Mouse (Mus musculus) heart, embryonic 11.5 days (tissue): ENCODE results near the gene 2510009E07Rik. TPM values are rescaled to one million over a fixed set of nuclear protein-coding genes. Genes with fewer than 3 reads are reported as not detected.
"Not testable (repeated sequence)": the region's sequence is repeated elsewhere in the genome, so short reads cannot be mapped to it uniquely, and the experiment has no call there.

ENCODE experiments used
- ATAC-seq: fragments of 200-750 bp; cut with Nextera tagmentation; replicated peaks from 2 replicates; pipeline ENCODE4 v1.8.0; 2017; ENCODE audit warnings: moderate library complexity; ENCODE audit not compliant: insufficient number of reproducible peaks, low FRiP score, low TSS enrichment
- H3K27ac ChIP-seq: fragments of 300-500 bp; sonication (generic); 2 replicates; pipeline ENCODE4 v1.5.1; 2014; ENCODE audit warnings: mild to moderate bottlenecking, low read depth, low read length
- H3K27me3 ChIP-seq: fragments of 300-500 bp; sonication (generic); 2 replicates; pipeline ENCODE4 v1.6.1; 2014; ENCODE audit warnings: mild to moderate bottlenecking, low read length, mixed read lengths; ENCODE audit not compliant: control insufficient read depth, insufficient read depth
- H3K36me3 ChIP-seq: fragments of 300-500 bp; sonication (generic); 2 replicates; pipeline ENCODE4 v1.6.1; 2014; ENCODE audit warnings: mild to moderate bottlenecking, low read length, moderate library complexity, mixed read lengths; ENCODE audit not compliant: control insufficient read depth, insufficient read depth
- H3K4me1 ChIP-seq: fragments of 300-500 bp; sonication (generic); 2 replicates; pipeline ENCODE4 v1.6.1; 2014; ENCODE audit warnings: low read length; ENCODE audit not compliant: control insufficient read depth, insufficient read depth
- H3K4me2 ChIP-seq: fragments of 300-500 bp; sonication (generic); 2 replicates; pipeline ENCODE4 v1.6.1; 2014; ENCODE audit warnings: mild to moderate bottlenecking, moderate library complexity
- H3K4me3 ChIP-seq: fragments of 300-500 bp; sonication (generic); 2 replicates; pipeline ENCODE4 v1.5.1; 2014; ENCODE audit warnings: low read depth, low read length
- H3K9ac ChIP-seq: fragments of 300-500 bp; sonication (generic); 2 replicates; pipeline ENCODE4 v1.6.1; 2014; ENCODE audit warnings: mild to moderate bottlenecking, low read depth, low read length, moderate library complexity
- H3K9me3 ChIP-seq: fragments of 300-500 bp; sonication (generic); replicated peaks from 2 replicates; pipeline ENCODE4 v1.6.1; 2016; ENCODE audit warnings: low read length; ENCODE audit not compliant: control insufficient read depth
- WGBS: fragments of 180-500 bp; shearing (Covaris S2); extraction: QIAGEN DNeasy Blood & Tissue Kit; methylation state at CpG from one replicate; pipeline ENCODE4 v1.1.7; 2014; ENCODE audit not compliant: insufficient replicate concordance; 5-methylcytosine and 5-hydroxymethylcytosine counted together
- polyA plus RNA-seq: library from polyadenylated mRNA; unstranded; fragments of >200 nt; fragmentation: Nextera tagmentation; extraction: Ambion mirVana; gene quantifications from 2 replicates; pipeline ENCODE4 v1.2.1, GENCODE M21; 2014

2510009E07Rik gene
- polyA plus RNA-seq, 1 experiment from 2014 or later = 15.7 TPM

GRCm38 (mm10) chr16:21695242-21695578, 745 bp upstream of the 2510009E07Rik start:
- peak overlapping the region; percentile 88 for H3K9ac ChIP-seq
- H3K27me3 ChIP-seq = no peaks in the 10 kb centered on the region
- WGBS = under 1% methylated on average over 12 of the region's 12 CpGs
- H3K4me1 ChIP-seq = peaks cover 7% of the 10 kb centered on the region
- H3K4me3 ChIP-seq = peak overlapping the region; percentile 73
- no peaks in the 10 kb centered on the region for H3K36me3 ChIP-seq
- ATAC-seq = peak; percentile 61
- H3K9me3 ChIP-seq = no peaks in the 10 kb centered on the region
- no peak overlapping the region for H3K27ac ChIP-seq
- peak overlapping the region; percentile 93 for H3K4me2 ChIP-seq

GRCm38 (mm10) chr16:21693981-21694462, 443 bp downstream of the 2510009E07Rik start:
- Histone ChIP-seq H3K4me1 (peaks cover 9% of the 10 kb centered on the region), H3K4me2 (peak overlapping the region; percentile 93), H3K27me3 (no peaks in the 10 kb centered on the region), H3K9ac (peak overlapping the region; percentile 88), H3K4me3 (peak overlapping the region; percentile 73), H3K36me3 (no peaks in the 10 kb centered on the region), H3K27ac (peak overlapping the region; percentile 77), H3K9me3 (no peaks in the 10 kb centered on the region)
- under 1% methylated on average over 44 of the region's 45 CpGs for WGBS
- ATAC-seq = peak; percentile 44

GRCm38 (mm10) chr16:21690216-21690755, 4.2 kb downstream of the 2510009E07Rik start:
- no peak overlapping the region; the same call in 1 of the 2 replicates for H3K4me2 ChIP-seq
- WGBS = 37% methylated on average over 5 of the region's 5 CpGs
- H3K36me3 ChIP-seq = no peaks in the 10 kb centered on the region
- peaks cover 12% of the 10 kb centered on the region for H3K4me1 ChIP-seq
- H3K27ac ChIP-seq = no peak overlapping the region
- H3K4me3 ChIP-seq = no peak overlapping the region
- ATAC-seq = no peak
- H3K9ac ChIP-seq = no peak overlapping the region
- H3K27me3 ChIP-seq = no peaks in the 10 kb centered on the region
- no peaks in the 10 kb centered on the region for H3K9me3 ChIP-seq

GRCm38 (mm10) chr16:21689141-21689540, 5.3 kb downstream of the 2510009E07Rik start:
- Histone ChIP-seq H3K9me3 (no peaks in the 10 kb centered on the region), H3K27ac (no peak overlapping the region), H3K27me3 (no peaks in the 10 kb centered on the region), H3K4me2 (no peak overlapping the region), H3K9ac (no peak overlapping the region), H3K4me1 (peaks cover 12% of the 10 kb centered on the region), H3K4me3 (no peak overlapping the region), H3K36me3 (no peaks in the 10 kb centered on the region)
- 73% methylated on average over 5 of the region's 5 CpGs for WGBS
- no peak for ATAC-seq

- WGBS = 48% methylated on average over 5 of the region's 5 CpGs
- no peaks in the 10 kb centered on the region; the same call in 1 of the 2 replicates for H3K36me3 ChIP-seq
- H3K27me3 ChIP-seq = no peaks in the 10 kb centered on the region
- no peak overlapping the region for H3K27ac ChIP-seq
- peaks cover 9% of the 10 kb centered on the region for H3K4me1 ChIP-seq
- ATAC-seq = no peak
- H3K9me3 ChIP-seq = no peaks in the 10 kb centered on the region; the same call in 1 of the 2 replicates
- H3K4me2 ChIP-seq = no peak overlapping the region
- H3K4me3 ChIP-seq = no peak overlapping the region
- H3K9ac ChIP-seq = no peak overlapping the region
These were observed 7.1 kb downstream of the 2510009E07Rik start for GRCm38 (mm10) chr16:21687406-21687805.

GRCm38 (mm10) chr16:21676791-21677190, 17.7 kb downstream of the 2510009E07Rik start:
- no peak overlapping the region for H3K4me2 ChIP-seq
- WGBS = 78% methylated on average over 7 of the region's 7 CpGs
- H3K27ac ChIP-seq = no peak overlapping the region
- H3K36me3 ChIP-seq = no peaks in the 10 kb centered on the region; the same call in 1 of the 2 replicates
- H3K4me1 ChIP-seq = no peaks in the 10 kb centered on the region
- no peaks in the 10 kb centered on the region for H3K27me3 ChIP-seq
- H3K4me3 ChIP-seq = no peak overlapping the region
- H3K9ac ChIP-seq = no peak overlapping the region
- H3K9me3 ChIP-seq = no peaks in the 10 kb centered on the region
- ATAC-seq = no peak

GRCm38 (mm10) chr16:21673651-21674050, 20.8 kb downstream of the 2510009E07Rik start:
- WGBS = 83% methylated on average over 1 of the region's 1 CpGs
- H3K36me3 ChIP-seq, H3K4me1 ChIP-seq, H3K4me2 ChIP-seq, H3K27ac ChIP-seq, H3K4me3 ChIP-seq, ATAC-seq, H3K9me3 ChIP-seq, H3K9ac ChIP-seq, H3K27me3 ChIP-seq: not testable (repeated sequence)

- not testable (repeated sequence) for H3K4me3 ChIP-seq, H3K27ac ChIP-seq, H3K9me3 ChIP-seq, H3K27me3 ChIP-seq, H3K36me3 ChIP-seq, H3K4me2 ChIP-seq, H3K9ac ChIP-seq, H3K4me1 ChIP-seq, ATAC-seq
These were observed 21.4 kb downstream of the 2510009E07Rik start for GRCm38 (mm10) chr16:21673046-21673445.

GRCm38 (mm10) chr16:21671878-21672277, 22.6 kb downstream of the 2510009E07Rik start:
- H3K4me1 ChIP-seq = no peaks in the 10 kb centered on the region
- no peaks in the 10 kb centered on the region for H3K27me3 ChIP-seq
- H3K4me3 ChIP-seq = no peak overlapping the region
- no peak overlapping the region for H3K9ac ChIP-seq
- H3K9me3 ChIP-seq = no peaks in the 10 kb centered on the region
- 75% methylated on average over 4 of the region's 4 CpGs for WGBS
- H3K36me3 ChIP-seq = no peaks in the 10 kb centered on the region; the same call in 1 of the 2 replicates
- no peak for ATAC-seq
- no peak overlapping the region for H3K4me2 ChIP-seq
- no peak overlapping the region for H3K27ac ChIP-seq
